In the genomic region with DNA sequence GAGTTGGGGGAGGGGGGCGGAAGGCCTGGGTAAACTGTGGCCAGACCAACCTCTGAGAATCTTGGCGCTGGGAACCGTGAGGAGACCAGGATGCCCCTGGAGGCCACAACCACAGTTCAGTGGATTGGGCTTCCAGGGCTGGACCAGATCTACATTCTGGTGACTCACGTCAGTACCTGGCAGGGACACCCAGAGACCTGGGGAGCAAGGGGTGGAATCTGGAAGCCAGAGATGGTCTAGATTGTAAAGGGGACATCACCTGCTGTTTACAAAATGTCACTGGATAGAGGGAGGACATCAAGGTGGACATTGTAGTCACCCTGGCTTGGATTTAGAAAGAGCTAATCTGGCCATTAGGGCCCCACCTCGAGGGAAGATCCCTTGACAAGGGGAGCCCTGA, we compare ENCODE assay signal across 27 mouse cellular contexts. TPM values are rescaled to one million over a fixed set of nuclear protein-coding genes. Genes with fewer than 3 reads are reported as not detected.
DNase-seq lines count a peak whose midpoint lies in the region; TF ChIP-seq lines count a peak whose summit lies in the region.
"Had no signal": no experiment of that assay in that cellular context is flagged by ENCODE, and none has a peak within 500 bp of the region (broad histone marks: within the 10 kb centered on the region; RNA-seq: fewer than 3 reads in every experiment).

No protein-coding gene starts in this region.

- intact Hi-C loops in heart, postnatal 10 days (cut with DNase I): no loop called here

- H3K4me1 ChIP-seq in cerebellum, adult 2 months (ENCODE audit: control insufficient read depth, insufficient read depth, low read length): peaks cover 31% of the 10 kb centered on the region

- TF ChIP-seq POLR2A in cerebellum, adult 2 months (IDR thresholded peaks at IDR 0.05; ENCODE audit: borderline replicate concordance, insufficient read depth, low read length): no peak

- no peak for TF ChIP-seq CTCF in cerebellum, adult 2 months (IDR thresholded peaks at IDR 0.05; ENCODE audit: borderline replicate concordance, insufficient read depth, low read depth, low read length)

- H3K27me3 ChIP-seq in cerebellum, adult 2 months (ENCODE audit: control insufficient read depth, insufficient read depth, low read length): no peaks in the 10 kb centered on the region
- H3K27me3 ChIP-seq: embryonic facial prominence, embryonic 12.5 days; embryonic facial prominence, embryonic 15.5 days had no signal

- no peak overlapping the region for H3K4me3 ChIP-seq in cerebellum, adult 2 months (replicated peaks; ENCODE audit: insufficient read depth, low read depth, low read length)
- H3K4me3 ChIP-seq: embryonic facial prominence, embryonic 12.5 days; embryonic facial prominence, embryonic 15.5 days; forebrain, embryonic 12.5 days; gastrocnemius, adult 2 months; heart, embryonic 12.5 days; heart, embryonic 15.5 days had no signal

- WGBS in cerebellum, adult 2 months: 29% methylated on average over 5 of the region's 5 CpGs

- H3K27ac ChIP-seq in cerebellum, adult 2 months (ENCODE audit: insufficient read depth, low read length): peak overlapping the region; percentile 15; the same call in 1 of the 2 replicates
- H3K27ac ChIP-seq: embryonic facial prominence, embryonic 12.5 days; embryonic facial prominence, embryonic 15.5 days; forebrain, embryonic 12.5 days; gastrocnemius, adult 2 months; heart, embryonic 15.5 days; hindbrain, embryonic 14.5 days; hindbrain, postnatal 0 days had no signal

- DNase-seq in cerebellum, adult 11 months: peak; percentile 26
- DNase-seq in cerebellum, adult 8-10 months: no peak
- DNase-seq in cerebellum, adult 2 months: peak in 1 of 2 experiments; percentile 63
- no peak for DNase-seq in cerebellum, postnatal 14 days
- DNase-seq in heart, adult 11 months: peak; percentile 71
- no peak for DNase-seq in heart, postnatal 10 days
- no peak for DNase-seq in thymus, postnatal 14 days
- no peak for DNase-seq in yolk sac, embryonic 10.5 days (ENCODE audit: low spot score)
- DNase-seq: adrenal gland, adult 2 months; adrenal gland, postnatal 14 days; gastrocnemius, adult 2 months; gastrocnemius, postnatal 14 days; heart, adult 18-20 months; heart, postnatal 14 days; heart, postnatal 4 days; kidney, adult 18-20 months; kidney, adult 9 months had no signal

RNA-seq across cellular contexts. Expression of a gene that starts 3.4 kb away (rescaled TPM):
- polyA plus RNA-seq in cerebellum, adult 2 months (2012; rRNA removed): 171 and 180 TPM in 2 replicates
- total RNA-seq in heart, postnatal 10 days (2021): 10 to 100 TPM; 61.7 to 64.3 TPM
- total RNA-seq: MEL had no signal

RNA-seq across cellular contexts. Expression of a gene that starts 26.2 kb away (rescaled TPM):
- 2.7 and 3.3 TPM in 2 replicates for polyA plus RNA-seq in cerebellum, adult 2 months (2012; rRNA removed)
- total RNA-seq in heart, postnatal 10 days (2021): under 1 TPM; 0.32 to 0.48 TPM
- total RNA-seq: common myeloid progenitor, adult 5-6 weeks; gastrocnemius, adult 2 months had no signal
- polyA plus RNA-seq: inflammation-experienced regulatory T-cells, adult 6 months had no signal

RNA-seq across cellular contexts. Expression of a gene that starts 32.8 kb away (rescaled TPM):
- polyA plus RNA-seq in cerebellum, adult 2 months (2012; rRNA removed): 0.80 and 1.3 TPM in 2 replicates
- 1 to 10 TPM; 4.1 to 5.7 TPM for total RNA-seq in heart, postnatal 10 days (2021)

RNA-seq across cellular contexts. Expression of a gene that starts 58.3 kb away (rescaled TPM):
- 1.5 and 2.6 TPM in 2 replicates for polyA plus RNA-seq in cerebellum, adult 2 months (2012; rRNA removed)
- total RNA-seq in heart, postnatal 10 days (2021): under 1 TPM; 0.17 to 0.45 TPM
- total RNA-seq: common myeloid progenitor, adult 5-6 weeks; gastrocnemius, adult 2 months; gastrocnemius, postnatal 14 days; MEL had no signal
- polyA plus RNA-seq: inflammation-experienced regulatory T-cells, adult 6 months had no signal

Comparison
In these comparisons a context has a peak if more than half of its experiments do, and no peak if none do; other contexts are left out.
1. DNase-seq: peak in cerebellum, adult 11 months (single experiment) and heart, adult 11 months (single experiment); none in cerebellum, adult 8-10 months (single experiment), cerebellum, postnatal 14 days (0 of 2), heart, postnatal 10 days (0 of 2), thymus, postnatal 14 days (single experiment) and yolk sac, embryonic 10.5 days (single experiment).